Mouse (Mus musculus): Measurements from ENCODE around the gene Adgrd1.
"Not testable (repeated sequence)": the region's sequence is repeated elsewhere in the genome, so short reads cannot be mapped to it uniquely, and the experiment has no call there.

Gene Adgrd1

GRCm38 (mm10) chr5:129093158-129093557 lies 3.4 kb upstream of the Adgrd1 start:
- DNase-seq (ENCODE audit: low spot score in 2 of 2): no peak

- DNase-seq (ENCODE audit: low spot score in 2 of 2): no peak
Measured at GRCm38 (mm10) chr5:129094236-129094635, 2.3 kb upstream of the Adgrd1 start.

- no peak for DNase-seq (ENCODE audit: low spot score in 2 of 2)
Measured at GRCm38 (mm10) chr5:129104043-129104442, 7.5 kb downstream of the Adgrd1 start.

- DNase-seq (ENCODE audit: low spot score in 2 of 2): no peak
Measured at GRCm38 (mm10) chr5:129111729-129112128, 15.2 kb downstream of the Adgrd1 start.

GRCm38 (mm10) chr5:129113741-129114476 lies 17.4 kb downstream of the Adgrd1 start:
- no peak for DNase-seq (ENCODE audit: low spot score in 2 of 2)

GRCm38 (mm10) chr5:129116299-129116698 lies 19.7 kb downstream of the Adgrd1 start:
- DNase-seq (ENCODE audit: low spot score in 2 of 2): no peak

GRCm38 (mm10) chr5:129117593-129118113 lies 21.1 kb downstream of the Adgrd1 start:
- DNase-seq (ENCODE audit: low spot score in 2 of 2): no peak

- no peak for DNase-seq (ENCODE audit: low spot score in 2 of 2)
Measured at GRCm38 (mm10) chr5:129118523-129118922, 22.0 kb downstream of the Adgrd1 start.

GRCm38 (mm10) chr5:129119146-129119545 lies 22.6 kb downstream of the Adgrd1 start:
- DNase-seq (ENCODE audit: low spot score in 2 of 2): no peak

- no peak for DNase-seq (ENCODE audit: low spot score in 2 of 2)
Measured at GRCm38 (mm10) chr5:129121654-129122285, 25.2 kb downstream of the Adgrd1 start.

- no peak for DNase-seq (ENCODE audit: low spot score in 2 of 2)
Measured at GRCm38 (mm10) chr5:129122491-129122890, 25.9 kb downstream of the Adgrd1 start.

- DNase-seq (ENCODE audit: low spot score in 2 of 2): no peak
Measured at GRCm38 (mm10) chr5:129124070-129124828, 27.7 kb downstream of the Adgrd1 start.

GRCm38 (mm10) chr5:129128310-129128709 lies 31.8 kb downstream of the Adgrd1 start:
- not testable (repeated sequence) for DNase-seq (ENCODE audit: low spot score in 2 of 2)

GRCm38 (mm10) chr5:129130301-129130700 lies 33.8 kb downstream of the Adgrd1 start:
- DNase-seq (ENCODE audit: low spot score in 2 of 2): no peak

- DNase-seq (ENCODE audit: low spot score in 2 of 2): no peak
Measured at GRCm38 (mm10) chr5:129137405-129137804, 40.9 kb downstream of the Adgrd1 start.

GRCm38 (mm10) chr5:129138576-129138975 lies 42.0 kb downstream of the Adgrd1 start:
- DNase-seq (ENCODE audit: low spot score in 2 of 2): no peak

- no peak for DNase-seq (ENCODE audit: low spot score in 2 of 2)
Measured at GRCm38 (mm10) chr5:129142801-129143200, 46.3 kb downstream of the Adgrd1 start.

- no peak for DNase-seq (ENCODE audit: low spot score in 2 of 2)
Measured at GRCm38 (mm10) chr5:129145307-129145935, 48.9 kb downstream of the Adgrd1 start.

- no peak for DNase-seq (ENCODE audit: low spot score in 2 of 2)
Measured at GRCm38 (mm10) chr5:129146892-129147509, 50.5 kb downstream of the Adgrd1 start.

GRCm38 (mm10) chr5:129148485-129148884 lies 51.9 kb downstream of the Adgrd1 start:
- DNase-seq (ENCODE audit: low spot score in 2 of 2): no peak
